Mouse (Mus musculus): Measurements from ENCODE around the gene Prkcb. TPM values are rescaled to one million over a fixed set of nuclear protein-coding genes. Genes with fewer than 3 reads are reported as not detected.

The Prkcb gene
- polyA plus RNA-seq, 1 experiment from 2014 or later: 139 TPM

DNA sequence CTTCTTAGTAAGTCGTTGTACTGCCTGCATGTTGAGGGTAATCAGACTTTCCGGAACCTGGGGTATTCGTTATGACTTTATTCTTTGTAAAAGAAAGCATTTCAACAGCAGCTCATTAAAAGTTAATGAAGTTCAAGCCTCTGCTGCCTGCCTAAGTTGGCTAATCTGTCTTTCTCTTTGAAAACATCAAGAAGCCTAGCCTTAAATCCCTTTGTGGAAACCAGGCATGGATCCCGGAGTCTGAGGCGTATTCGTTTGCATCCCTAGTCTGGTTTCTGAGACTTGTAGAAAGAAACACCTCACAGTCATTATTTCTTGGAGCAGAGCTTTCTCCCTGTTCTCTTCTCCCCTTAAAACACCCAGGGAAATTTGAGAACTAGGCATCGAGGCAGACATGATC lies 90.7 kb downstream of the Prkcb start:
- no peak overlapping the region for H3K27ac ChIP-seq (ENCODE audit: low read depth, low read length)
- no peak overlapping the region for H3K9ac ChIP-seq (ENCODE audit: low read depth, low read length)
- no peaks in the 10 kb centered on the region for H3K27me3 ChIP-seq (replicated peaks; ENCODE audit: control insufficient read depth, insufficient read depth, low read length)
- no peaks in the 10 kb centered on the region for H3K9me3 ChIP-seq (ENCODE audit: control insufficient read depth, low read length)
- no peaks in the 10 kb centered on the region for H3K36me3 ChIP-seq (ENCODE audit: control insufficient read depth, insufficient read depth, low read length)
- WGBS: 63% methylated on average over 7 of the region's 7 CpGs
- peaks cover 6% of the 10 kb centered on the region for H3K4me1 ChIP-seq (ENCODE audit: control insufficient read depth, insufficient read depth, low read depth, low read length)
- no peak for ATAC-seq
- H3K4me3 ChIP-seq (ENCODE audit: low read length): no peak overlapping the region
- no peak overlapping the region for H3K4me2 ChIP-seq (ENCODE audit: low read length)

DNA sequence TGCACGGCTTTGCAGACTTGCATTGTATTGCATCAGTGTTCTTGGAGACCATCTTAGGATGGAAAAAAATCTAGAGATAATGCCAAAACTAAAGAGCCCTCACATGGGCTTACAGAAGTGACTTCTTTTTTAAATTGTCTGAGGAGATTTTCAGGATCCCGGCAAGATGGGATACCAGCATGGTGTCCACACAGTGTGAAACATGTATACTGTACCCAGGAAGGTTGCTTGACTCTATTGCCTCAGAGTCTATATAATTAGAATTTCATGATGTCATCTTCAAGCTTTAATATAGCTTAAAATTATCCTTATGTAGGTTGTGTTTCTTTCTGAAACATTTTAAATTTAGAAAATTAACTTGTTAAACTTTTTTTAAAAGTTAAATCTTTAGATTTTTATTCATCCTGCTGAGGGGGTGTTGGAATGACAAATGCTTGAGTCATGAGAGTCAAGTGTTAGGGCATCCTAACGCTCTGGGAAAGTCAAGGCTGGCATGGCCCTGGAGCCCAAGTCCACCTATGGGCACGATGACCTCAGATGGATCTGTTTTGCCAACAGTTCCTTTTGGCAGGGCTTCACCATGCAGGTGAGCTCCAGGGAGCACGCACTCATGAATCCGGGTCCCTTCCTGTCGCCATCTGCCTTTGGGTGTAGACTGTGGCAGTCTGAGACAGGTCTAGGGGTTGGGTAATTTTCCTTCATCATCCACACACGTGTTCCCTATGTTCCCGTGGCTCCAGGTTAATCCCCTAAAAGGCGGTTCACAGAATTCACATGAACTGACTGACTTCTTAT lies 92.0 kb downstream of the Prkcb start:
- Histone ChIP-seq H3K27me3 (replicated peaks; ENCODE audit: control insufficient read depth, insufficient read depth, low read length) (no peaks in the 10 kb centered on the region), H3K9ac (ENCODE audit: low read depth, low read length) (no peak overlapping the region), H3K27ac (ENCODE audit: low read depth, low read length) (no peak overlapping the region), H3K9me3 (ENCODE audit: control insufficient read depth, low read length) (no peaks in the 10 kb centered on the region), H3K36me3 (ENCODE audit: control insufficient read depth, insufficient read depth, low read length) (no peaks in the 10 kb centered on the region), H3K4me2 (ENCODE audit: low read length) (no peak overlapping the region), H3K4me1 (ENCODE audit: control insufficient read depth, insufficient read depth, low read depth, low read length) (peaks cover 6% of the 10 kb centered on the region), H3K4me3 (ENCODE audit: low read length) (no peak overlapping the region)
- 90% methylated on average over 10 of the region's 10 CpGs for WGBS
- ATAC-seq: no peak

GRCm38 (mm10) chr7:122381560-122381959 lies 93.0 kb downstream of the Prkcb start:
- Histone ChIP-seq H3K36me3 (ENCODE audit: control insufficient read depth, insufficient read depth, low read length) (no peaks in the 10 kb centered on the region), H3K4me2 (ENCODE audit: low read length) (no peak overlapping the region), H3K4me3 (ENCODE audit: low read length) (no peak overlapping the region), H3K27me3 (replicated peaks; ENCODE audit: control insufficient read depth, insufficient read depth, low read length) (no peaks in the 10 kb centered on the region), H3K9me3 (ENCODE audit: control insufficient read depth, low read length) (no peaks in the 10 kb centered on the region), H3K4me1 (ENCODE audit: control insufficient read depth, insufficient read depth, low read depth, low read length) (peaks cover 6% of the 10 kb centered on the region), H3K9ac (ENCODE audit: low read depth, low read length) (no peak overlapping the region), H3K27ac (ENCODE audit: low read depth, low read length) (no peak overlapping the region)
- ATAC-seq: no peak
- 47% methylated on average over 8 of the region's 10 CpGs for WGBS

GRCm38 (mm10) chr7:122383260-122383659 lies 94.7 kb downstream of the Prkcb start:
- Histone ChIP-seq H3K4me2 (ENCODE audit: low read length) (no peak overlapping the region), H3K27me3 (replicated peaks; ENCODE audit: control insufficient read depth, insufficient read depth, low read length) (no peaks in the 10 kb centered on the region), H3K36me3 (ENCODE audit: control insufficient read depth, insufficient read depth, low read length) (no peaks in the 10 kb centered on the region), H3K9me3 (ENCODE audit: control insufficient read depth, low read length) (no peaks in the 10 kb centered on the region), H3K4me1 (ENCODE audit: control insufficient read depth, insufficient read depth, low read depth, low read length) (peaks cover 8% of the 10 kb centered on the region), H3K9ac (ENCODE audit: low read depth, low read length) (no peak overlapping the region), H3K4me3 (ENCODE audit: low read length) (no peak overlapping the region), H3K27ac (ENCODE audit: low read depth, low read length) (no peak overlapping the region)
- whole genome bisulfite sequencing: 72% methylated on average over 2 of the region's 2 CpGs
- no peak for ATAC-seq

DNA sequence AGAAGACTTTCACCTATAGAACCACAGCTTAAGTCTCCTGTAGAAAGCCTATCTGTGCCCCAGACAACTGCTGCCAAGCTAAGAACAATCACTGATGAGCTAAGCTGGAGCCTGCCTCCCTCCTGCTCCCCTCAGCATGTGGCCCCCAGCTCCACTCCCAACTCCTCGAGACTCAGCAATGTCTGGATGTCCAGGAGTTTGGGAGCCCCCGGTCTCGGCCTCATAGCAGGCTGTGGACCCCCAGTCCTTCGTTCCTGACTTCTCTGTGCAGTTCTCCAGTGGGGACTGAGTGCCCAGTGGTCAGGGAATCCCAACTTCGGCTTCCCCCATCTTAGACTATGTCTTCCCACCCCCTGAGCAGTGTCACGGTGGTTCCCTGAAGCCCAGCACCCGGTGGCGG lies 96.3 kb downstream of the Prkcb start:
- Histone ChIP-seq H3K9me3 (ENCODE audit: control insufficient read depth, low read length) (no peaks in the 10 kb centered on the region), H3K27ac (ENCODE audit: low read depth, low read length) (no peak overlapping the region), H3K36me3 (ENCODE audit: control insufficient read depth, insufficient read depth, low read length) (no peaks in the 10 kb centered on the region), H3K4me2 (ENCODE audit: low read length) (no peak overlapping the region), H3K4me1 (ENCODE audit: control insufficient read depth, insufficient read depth, low read depth, low read length) (peaks cover 15% of the 10 kb centered on the region), H3K27me3 (replicated peaks; ENCODE audit: control insufficient read depth, insufficient read depth, low read length) (no peaks in the 10 kb centered on the region), H3K9ac (ENCODE audit: low read depth, low read length) (no peak overlapping the region), H3K4me3 (ENCODE audit: low read length) (no peak overlapping the region)
- no peak for ATAC-seq
- WGBS: 88% methylated on average over 8 of the region's 8 CpGs

DNA sequence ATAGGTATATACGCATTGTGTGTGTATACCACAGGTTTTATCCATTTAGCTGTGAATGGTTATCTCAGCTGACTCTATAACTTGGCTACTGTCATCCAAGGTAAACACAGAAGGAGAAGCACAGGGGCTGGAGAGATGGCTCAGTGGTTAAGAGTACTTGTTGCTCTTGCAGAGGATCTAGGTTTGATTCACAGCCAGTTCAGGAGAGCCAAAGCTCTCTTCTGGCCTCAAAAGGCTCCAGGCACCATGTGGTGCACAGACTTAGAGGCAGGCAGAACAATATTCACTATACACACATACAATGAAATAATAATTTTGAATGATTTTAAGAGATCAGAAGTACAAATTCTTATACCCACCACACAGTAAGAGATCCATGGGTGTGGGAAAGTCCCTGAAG lies 98.0 kb downstream of the Prkcb start:
- WGBS: 93% methylated on average over 1 of the region's 1 CpGs
- no peaks in the 10 kb centered on the region for H3K27me3 ChIP-seq (replicated peaks; ENCODE audit: control insufficient read depth, insufficient read depth, low read length)
- H3K36me3 ChIP-seq (ENCODE audit: control insufficient read depth, insufficient read depth, low read length): no peaks in the 10 kb centered on the region
- no peaks in the 10 kb centered on the region for H3K9me3 ChIP-seq (ENCODE audit: control insufficient read depth, low read length)
- no peak overlapping the region for H3K4me2 ChIP-seq (ENCODE audit: low read length)
- no peak overlapping the region for H3K9ac ChIP-seq (ENCODE audit: low read depth, low read length)
- peaks cover 24% of the 10 kb centered on the region for H3K4me1 ChIP-seq (ENCODE audit: control insufficient read depth, insufficient read depth, low read depth, low read length)
- H3K27ac ChIP-seq (ENCODE audit: low read depth, low read length): no peak overlapping the region
- H3K4me3 ChIP-seq (ENCODE audit: low read length): no peak overlapping the region
- no peak for ATAC-seq

DNA sequence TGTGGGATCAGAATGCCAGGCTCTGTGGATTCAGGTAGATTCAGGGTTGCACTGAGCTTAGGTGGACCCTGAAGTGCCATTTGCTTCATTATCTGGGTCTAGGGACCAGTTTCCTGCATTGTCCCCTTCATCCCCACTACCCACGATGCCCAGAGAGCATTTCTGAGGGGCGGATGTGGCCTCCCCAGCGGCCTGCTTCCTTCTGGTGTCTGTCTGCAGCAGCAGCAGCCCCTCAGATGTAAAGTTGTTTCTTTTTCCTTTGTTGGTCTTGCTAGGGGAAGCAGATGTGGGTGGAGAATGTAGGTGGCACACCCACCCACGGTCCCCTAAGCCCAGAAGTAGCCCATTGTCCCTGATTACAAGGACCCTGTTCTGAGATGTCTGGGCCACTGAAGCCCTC lies 99.3 kb downstream of the Prkcb start:
- H3K4me2 ChIP-seq (ENCODE audit: low read length): no peak overlapping the region
- no peaks in the 10 kb centered on the region for H3K36me3 ChIP-seq (ENCODE audit: control insufficient read depth, insufficient read depth, low read length)
- no peak overlapping the region for H3K27ac ChIP-seq (ENCODE audit: low read depth, low read length)
- H3K4me3 ChIP-seq (ENCODE audit: low read length): no peak overlapping the region
- peaks cover 24% of the 10 kb centered on the region for H3K4me1 ChIP-seq (ENCODE audit: control insufficient read depth, insufficient read depth, low read depth, low read length)
- H3K27me3 ChIP-seq (replicated peaks; ENCODE audit: control insufficient read depth, insufficient read depth, low read length): no peaks in the 10 kb centered on the region
- 81% methylated on average over 4 of the region's 4 CpGs for WGBS
- no peaks in the 10 kb centered on the region for H3K9me3 ChIP-seq (ENCODE audit: control insufficient read depth, low read length)
- H3K9ac ChIP-seq (ENCODE audit: low read depth, low read length): no peak overlapping the region
- no peak for ATAC-seq

- Histone ChIP-seq H3K36me3 (ENCODE audit: control insufficient read depth, insufficient read depth, low read length) (no peaks in the 10 kb centered on the region), H3K9me3 (ENCODE audit: control insufficient read depth, low read length) (no peaks in the 10 kb centered on the region), H3K4me1 (ENCODE audit: control insufficient read depth, insufficient read depth, low read depth, low read length) (peaks cover 24% of the 10 kb centered on the region), H3K9ac (ENCODE audit: low read depth, low read length) (no peak overlapping the region), H3K4me2 (ENCODE audit: low read length) (no peak overlapping the region), H3K4me3 (ENCODE audit: low read length) (no peak overlapping the region), H3K27ac (ENCODE audit: low read depth, low read length) (no peak overlapping the region), H3K27me3 (replicated peaks; ENCODE audit: control insufficient read depth, insufficient read depth, low read length) (no peaks in the 10 kb centered on the region)
- no peak for ATAC-seq
- 57% methylated on average over 5 of the region's 5 CpGs for WGBS
These were observed 100.3 kb downstream of the Prkcb start for GRCm38 (mm10) chr7:122388858-122389257.

- H3K27me3 ChIP-seq (replicated peaks; ENCODE audit: control insufficient read depth, insufficient read depth, low read length): no peaks in the 10 kb centered on the region
- H3K4me2 ChIP-seq (ENCODE audit: low read length): no peak overlapping the region
- 8% methylated on average over 6 of the region's 6 CpGs for WGBS
- peak overlapping the region; percentile 32 for H3K27ac ChIP-seq (ENCODE audit: low read depth, low read length)
- H3K4me1 ChIP-seq (ENCODE audit: control insufficient read depth, insufficient read depth, low read depth, low read length): peaks cover 24% of the 10 kb centered on the region
- no peak overlapping the region for H3K4me3 ChIP-seq (ENCODE audit: low read length)
- no peak overlapping the region for H3K9ac ChIP-seq (ENCODE audit: low read depth, low read length)
- no peaks in the 10 kb centered on the region for H3K36me3 ChIP-seq (ENCODE audit: control insufficient read depth, insufficient read depth, low read length)
- no peaks in the 10 kb centered on the region for H3K9me3 ChIP-seq (ENCODE audit: control insufficient read depth, low read length)
- ATAC-seq: peak; percentile 55
These were observed 101.1 kb downstream of the Prkcb start for GRCm38 (mm10) chr7:122389633-122390032.
